Mouse (Mus musculus) embryonic facial prominence, embryonic 10.5 days (tissue): ENCODE results near the gene Ak9. TPM values are rescaled to one million over a fixed set of nuclear protein-coding genes. Genes with fewer than 3 reads are reported as not detected.

ENCODE experiments used
- DNase-seq: peaks from one replicate; pipeline ENCODE4 v3.0.0-alpha.2; 2017; ENCODE audit warnings: low spot score
- H3K27ac ChIP-seq: fragments of 300-500 bp; sonication (generic); replicated peaks from 2 replicates; pipeline ENCODE4 v1.5.1; 2016; ENCODE audit warnings: mild to moderate bottlenecking
- H3K27me3 ChIP-seq: fragments of 300-500 bp; sonication (generic); replicated peaks from 2 replicates; pipeline ENCODE4 v1.6.1; 2016; ENCODE audit warnings: low read depth, mild to moderate bottlenecking; ENCODE audit not compliant: poor library complexity, severe bottlenecking
- H3K36me3 ChIP-seq: fragments of 300-500 bp; sonication (generic); replicated peaks from 2 replicates; pipeline ENCODE4 v1.6.1; 2016; ENCODE audit warnings: mild to moderate bottlenecking, moderate library complexity
- H3K4me1 ChIP-seq: fragments of 300-500 bp; sonication (generic); 2 replicates; pipeline ENCODE4 v1.6.1; 2016
- H3K4me3 ChIP-seq: fragments of 300-500 bp; sonication (generic); 2 replicates; pipeline ENCODE4 v1.5.1; 2016; ENCODE audit warnings: mild to moderate bottlenecking, moderate library complexity
- H3K9me3 ChIP-seq: fragments of 300-500 bp; sonication (generic); 2 replicates; pipeline ENCODE4 v1.6.1; 2016; ENCODE audit warnings: mild to moderate bottlenecking
- whole genome bisulfite sequencing: fragments of 180-500 bp; shearing (Covaris S2); methylation state at CpG from one replicate; pipeline ENCODE4 v1.1.7; 2016; 5-methylcytosine and 5-hydroxymethylcytosine counted together
- polyA plus RNA-seq: library from polyadenylated mRNA; unstranded; fragments of >200 nt; fragmentation: Nextera tagmentation; extraction: Ambion mirVana; gene quantifications from 2 replicates; pipeline ENCODE4 v1.2.1, GENCODE M21; 2016

Gene Ak9
- polyA plus RNA-seq, 1 experiment from 2014 or later = 0.04 TPM

- no peaks in the 10 kb centered on the region for H3K9me3 ChIP-seq
- H3K27me3 ChIP-seq = no peaks in the 10 kb centered on the region
- no peak overlapping the region for H3K27ac ChIP-seq
- H3K4me3 ChIP-seq = no peak overlapping the region
- 92% methylated on average over 7 of the region's 7 CpGs for WGBS
- DNase-seq = no peak
- H3K36me3 ChIP-seq = peaks cover 94% of the 10 kb centered on the region
- H3K4me1 ChIP-seq = peaks cover 24% of the 10 kb centered on the region
These were observed 178.7 kb downstream of the Ak9 start for GRCm38 (mm10) chr10:41482446-41482845.

Other genes starting within 250 kb of the Ak9 start
- not detected in 2 replicates for gene Gpr6, start 231.7 kb upstream of the Ak9 start, polyA plus RNA-seq
- gene Fig4, start 720 bp upstream of the Ak9 start, polyA plus RNA-seq = 14.2 and 14.5 TPM in 2 replicates
- gene Zbtb24, start 146.4 kb downstream of the Ak9 start, polyA plus RNA-seq = 18.1 and 18.5 TPM in 2 replicates
- 44.5 and 48.0 TPM in 2 replicates for gene Mical1, start 172.3 kb downstream of the Ak9 start, polyA plus RNA-seq
- gene Smpd2, start 186.4 kb downstream of the Ak9 start, polyA plus RNA-seq = 61.2 and 65.7 TPM in 2 replicates
- gene Ppil6, start 186.5 kb downstream of the Ak9 start, polyA plus RNA-seq = 0.80 and 0.93 TPM in 2 replicates
- gene Cd164, start 215.4 kb downstream of the Ak9 start, polyA plus RNA-seq = 138 and 143 TPM in 2 replicates